Mouse (Mus musculus) kidney, postnatal 0 days (tissue): ENCODE results near the gene Ciao2b. TPM values are rescaled to one million over a fixed set of nuclear protein-coding genes. Genes with fewer than 3 reads are reported as not detected.

ENCODE experiments used
- ATAC-seq: fragments of 200-750 bp; cut with Nextera tagmentation; replicated peaks from 2 replicates; pipeline ENCODE4 v1.8.0; 2017; ENCODE audit warnings: low read depth, moderate number of reproducible peaks, moderate TSS enrichment, moderate library complexity; ENCODE audit not compliant: low FRiP score
- DNase-seq: peaks from one replicate; pipeline ENCODE4 v3.0.0-alpha.2; 2016; ENCODE audit warnings: low spot score
- H3K27ac ChIP-seq: fragments of 300-500 bp; sonication (generic); 2 replicates; pipeline ENCODE4 v1.5.1; 2014; ENCODE audit warnings: mild to moderate bottlenecking
- H3K27me3 ChIP-seq: fragments of 300-500 bp; sonication (generic); 2 replicates; pipeline ENCODE4 v1.6.1; 2014; ENCODE audit warnings: low read length, mixed read lengths; ENCODE audit not compliant: insufficient read depth
- H3K36me3 ChIP-seq: fragments of 300-500 bp; sonication (generic); 2 replicates; pipeline ENCODE4 v1.6.1; 2014; ENCODE audit warnings: low read length, mixed read lengths; ENCODE audit not compliant: insufficient read depth
- H3K4me1 ChIP-seq: fragments of 300-500 bp; sonication (generic); replicated peaks from 2 replicates; pipeline ENCODE4 v1.6.1; 2014; ENCODE audit warnings: antibody characterized with exemption, low read length, mixed read lengths; ENCODE audit not compliant: insufficient read depth
- H3K4me2 ChIP-seq: fragments of 300-500 bp; sonication (generic); 2 replicates; pipeline ENCODE4 v1.6.1; 2014; ENCODE audit warnings: mild to moderate bottlenecking, low read length, moderate library complexity, mixed read lengths
- H3K4me3 ChIP-seq: fragments of 300-500 bp; sonication (generic); replicated peaks from 2 replicates; pipeline ENCODE4 v1.5.1; 2014; ENCODE audit warnings: low read depth, low read length
- H3K9ac ChIP-seq: fragments of 300-500 bp; sonication (generic); 2 replicates; pipeline ENCODE4 v1.6.1; 2014; ENCODE audit warnings: low read depth, low read length
- H3K9me3 ChIP-seq: fragments of 300-500 bp; sonication (generic); replicated peaks from 2 replicates; pipeline ENCODE4 v1.6.1; 2016; ENCODE audit warnings: low read length, inconsistent platforms, mixed read lengths
- CTCF ChIP-seq: IDR thresholded peaks from 2 replicates; pipeline ENCODE4 v1.5.1; 2016; ENCODE audit warnings: antibody characterized with exemption, low read depth, mild to moderate bottlenecking, moderate library complexity
- WGBS: fragments of 180-500 bp; shearing (Covaris S2); extraction: QIAGEN DNeasy Blood & Tissue Kit; methylation state at CpG from one replicate; pipeline ENCODE4 v1.1.7; 2014; 5-methylcytosine and 5-hydroxymethylcytosine counted together
- polyA plus RNA-seq: library from polyadenylated mRNA; unstranded; fragments of >200 nt; fragmentation: Nextera tagmentation; extraction: Ambion mirVana; gene quantifications from 2 replicates; pipeline ENCODE4 v1.2.1, GENCODE M21; 2015

The Ciao2b gene
- polyA plus RNA-seq, 1 experiment from 2014 or later, result 92.7 TPM

DNA sequence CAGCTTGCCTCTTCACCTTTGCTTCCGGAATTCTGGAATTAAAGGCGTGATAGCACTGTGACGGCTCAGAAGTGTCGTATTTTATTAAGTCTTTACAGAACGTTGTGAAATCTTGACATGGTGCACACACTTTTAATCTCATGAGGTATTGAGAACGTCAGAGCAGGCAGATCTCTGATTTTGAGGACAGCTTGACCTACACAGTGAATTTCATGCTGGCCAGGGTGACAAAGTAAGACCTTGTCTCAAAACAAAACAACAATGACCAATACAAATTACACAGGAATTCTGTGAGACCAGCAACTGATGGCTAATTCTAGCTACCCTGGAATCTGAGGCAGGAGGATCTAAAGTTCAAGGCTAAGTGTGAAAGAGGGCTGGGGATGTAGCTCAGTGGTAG is 49.2 kb downstream of the Ciao2b start:
- Histone ChIP-seq H3K9me3 (no peaks in the 10 kb centered on the region), H3K4me1 (no peaks in the 10 kb centered on the region; the same call in none of the 2 replicates), H3K4me2 (peak overlapping the region; percentile 65), H3K36me3 (peaks cover 17% of the 10 kb centered on the region), H3K4me3 (no peak overlapping the region), H3K27me3 (no peaks in the 10 kb centered on the region), H3K9ac (no peak overlapping the region), H3K27ac (no peak overlapping the region)
- DNase-seq, result no peak
- WGBS, result 52% methylated on average over 6 of the region's 6 CpGs
- no peak for TF ChIP-seq CTCF
- no peak for ATAC-seq

DNA sequence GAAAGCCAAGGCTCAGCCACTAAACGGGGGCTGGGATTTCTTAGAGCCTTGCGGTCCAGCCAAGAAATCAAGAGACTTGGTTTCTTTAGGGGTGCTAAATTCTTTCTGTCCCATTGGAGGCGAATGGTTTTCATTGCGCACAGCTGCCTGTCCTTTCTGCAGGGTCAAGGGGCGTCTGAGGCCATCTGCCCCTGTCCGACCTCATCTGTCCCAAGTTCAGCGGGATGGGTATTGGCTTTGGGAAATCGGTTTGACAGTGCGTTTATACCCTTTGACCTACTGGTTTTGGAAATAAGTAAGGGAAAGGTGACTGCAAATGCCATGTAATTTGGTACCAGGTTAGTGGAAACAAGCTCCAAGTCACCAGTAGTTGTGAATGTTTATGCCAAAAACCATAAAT is 49.9 kb downstream of the Ciao2b start:
- Histone ChIP-seq H3K4me2 (peak overlapping the region; percentile 65), H3K27me3 (no peaks in the 10 kb centered on the region), H3K9me3 (no peaks in the 10 kb centered on the region), H3K9ac (peak overlapping the region; percentile 62), H3K27ac (peak overlapping the region; percentile 80), H3K4me3 (peak overlapping the region; percentile 64), H3K4me1 (no peaks in the 10 kb centered on the region; the same call in none of the 2 replicates), H3K36me3 (peaks cover 17% of the 10 kb centered on the region)
- ATAC-seq (no peak), DNase-seq (no peak)
- under 1% methylated on average over 9 of the region's 9 CpGs for WGBS
- no peak for TF ChIP-seq CTCF

DNA sequence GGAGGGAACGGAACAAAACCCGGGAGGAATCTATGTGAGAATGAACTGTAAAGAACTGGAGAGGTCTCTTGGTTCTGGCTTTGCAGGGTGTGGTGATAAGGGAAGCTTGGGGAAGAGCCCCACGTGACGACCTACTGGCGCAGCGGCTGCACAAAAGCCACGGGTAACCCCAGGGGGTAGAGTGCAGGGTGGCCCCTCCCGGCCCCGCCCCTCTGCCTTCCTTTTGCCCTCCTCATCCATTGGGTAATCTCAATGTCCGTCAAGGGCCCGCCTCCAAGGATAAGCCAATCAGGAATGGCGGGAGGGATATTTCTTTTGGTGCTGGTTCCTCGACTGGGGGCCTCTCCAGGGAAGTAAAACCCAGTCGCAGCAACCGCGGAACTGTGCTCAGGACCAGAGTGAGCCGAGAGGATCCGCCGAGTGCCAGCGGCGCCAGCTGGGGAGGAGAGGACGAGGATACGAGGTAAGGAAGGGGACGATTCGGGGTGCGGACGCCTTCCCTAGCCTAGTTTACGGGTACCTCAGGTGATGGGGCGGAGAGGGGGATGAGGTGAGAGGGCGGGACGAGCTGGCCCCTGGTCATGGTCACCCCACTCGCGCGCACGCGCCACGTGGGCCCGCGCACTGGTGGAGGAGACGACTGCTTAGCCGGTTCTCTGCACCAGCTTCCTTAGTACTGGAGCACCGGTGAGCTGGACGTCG is 50.5 kb downstream of the Ciao2b start, which contains the start of gene Pdp2:
Gene Pdp2, plus strand, starts transcription at position 319 of the 702 bp plus-strand sequence.
- TF ChIP-seq CTCF, result no peak
- Histone ChIP-seq H3K27me3 (no peaks in the 10 kb centered on the region), H3K36me3 (peaks cover 17% of the 10 kb centered on the region), H3K4me2 (peak within 1 kb of the TSS; percentile 65), H3K27ac (peak within 1 kb of the TSS; percentile 80), H3K9ac (peak within 1 kb of the TSS; percentile 62), H3K4me1 (no peaks in the 10 kb centered on the region; the same call in none of the 2 replicates), H3K9me3 (no peaks in the 10 kb centered on the region), H3K4me3 (peak within 1 kb of the TSS; percentile 64)
- ATAC-seq (peak; percentile 96), DNase-seq (peak; percentile 95)
- WGBS, result under 1% methylated on average over 44 of the region's 44 CpGs

DNA sequence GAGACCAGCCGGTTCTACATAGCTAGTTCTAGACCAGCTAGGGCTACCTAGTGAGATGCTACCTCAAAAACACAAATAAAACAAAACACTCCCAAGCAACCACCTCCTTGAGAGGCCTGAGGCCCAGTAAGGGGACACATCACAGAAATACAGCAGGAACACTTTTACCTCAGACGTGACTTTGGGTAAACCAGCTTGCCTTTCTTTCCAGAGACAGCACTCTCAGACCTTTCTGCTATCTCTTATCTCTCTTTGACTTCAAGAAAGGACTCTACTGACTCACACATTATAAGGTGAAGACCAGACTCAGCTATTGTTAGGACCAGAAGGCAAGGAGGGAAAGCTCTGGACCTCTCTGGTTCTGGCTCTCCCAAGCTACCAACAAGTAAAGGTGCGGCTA is 51.5 kb downstream of the Ciao2b start:
- H3K9ac ChIP-seq, result no peak overlapping the region
- no peak overlapping the region for H3K4me2 ChIP-seq
- ATAC-seq (no peak), DNase-seq (no peak)
- H3K27ac ChIP-seq, result no peak overlapping the region
- H3K36me3 ChIP-seq, result peaks cover 17% of the 10 kb centered on the region
- no peak overlapping the region for H3K4me3 ChIP-seq
- TF ChIP-seq CTCF, result no peak
- no peaks in the 10 kb centered on the region for H3K27me3 ChIP-seq
- no peaks in the 10 kb centered on the region; the same call in none of the 2 replicates for H3K4me1 ChIP-seq
- no peaks in the 10 kb centered on the region for H3K9me3 ChIP-seq
- 96% methylated on average over 3 of the region's 3 CpGs for WGBS

Other genes with a start within 250 kb of the Ciao2b start
- gene Cmtm4, start 246.2 kb downstream of the Ciao2b start, polyA plus RNA-seq, result 4.5 and 4.7 TPM in 2 replicates
- gene Dync1li2, start 198.9 kb downstream of the Ciao2b start, polyA plus RNA-seq, result 34.4 and 37.5 TPM in 2 replicates
- gene Terb1, start 132.1 kb downstream of the Ciao2b start, polyA plus RNA-seq, result 0.52 and 0.54 TPM in 2 replicates
- gene Nae1, start 107.3 kb downstream of the Ciao2b start, polyA plus RNA-seq, result 87.8 and 91.8 TPM in 2 replicates
- 5.2 and 5.8 TPM in 2 replicates for gene Car7, start 107.3 kb downstream of the Ciao2b start, polyA plus RNA-seq
- gene Pdp2, start 50.5 kb downstream of the Ciao2b start, polyA plus RNA-seq, result 12.6 and 14.5 TPM in 2 replicates
- 439 and 476 TPM in 2 replicates for gene Cdh16, start 17.6 kb downstream of the Ciao2b start, polyA plus RNA-seq
- gene Rrad, start 10.6 kb downstream of the Ciao2b start, polyA plus RNA-seq, result 13.5 and 15.7 TPM in 2 replicates
- gene Ces2a, start 92.0 kb upstream of the Ciao2b start, polyA plus RNA-seq, result 0.22 and 0.24 TPM in 2 replicates
- 0.91 and 0.98 TPM in 2 replicates for gene Ces2b, start 189.6 kb upstream of the Ciao2b start, polyA plus RNA-seq
- gene Ces2c, start 205.1 kb upstream of the Ciao2b start, polyA plus RNA-seq, result 0.38 and 0.45 TPM in 2 replicates